Comparison of ENCODE assay signal across 14 mouse cellular contexts in genomic region chr19:59628296-59629160, GRCm38 (mm10).
DNase-seq lines count a peak whose midpoint lies in the region; ATAC-seq lines count a peak whose summit lies in the region.
"Had no signal": no experiment of that assay in that cellular context is flagged by ENCODE, and none has a peak within 500 bp of the region (broad histone marks: within the 10 kb centered on the region; RNA-seq: fewer than 3 reads in every experiment).

No protein-coding gene starts in this region.

- H3K4me2 ChIP-seq in forebrain, embryonic 11.5 days (ENCODE audit: low read depth, low read length, severe bottlenecking): no peak overlapping the region
- peak overlapping the region; percentile 4; the same call in 1 of the 2 replicates for H3K4me2 ChIP-seq in hindbrain, embryonic 15.5 days
- H3K4me2 ChIP-seq in midbrain, embryonic 16.5 days (ENCODE audit: low read length): no peak overlapping the region

- H3K9ac ChIP-seq in forebrain, embryonic 11.5 days (ENCODE audit: low read length): no peak overlapping the region
- no peak overlapping the region for H3K9ac ChIP-seq in hindbrain, embryonic 15.5 days
- no peak overlapping the region for H3K9ac ChIP-seq in midbrain, embryonic 16.5 days (ENCODE audit: low read depth, low read length)

- no peaks in the 10 kb centered on the region for H3K36me3 ChIP-seq in forebrain, embryonic 11.5 days (ENCODE audit: control insufficient read depth, insufficient read depth, low read length)
- H3K36me3 ChIP-seq in forebrain, embryonic 10.5 days (replicated peaks): no peaks in the 10 kb centered on the region
- no peaks in the 10 kb centered on the region for H3K36me3 ChIP-seq in hindbrain, embryonic 15.5 days
- H3K36me3 ChIP-seq in midbrain, embryonic 16.5 days (ENCODE audit: control insufficient read depth, insufficient read depth, low read length): no peaks in the 10 kb centered on the region

- WGBS in forebrain, embryonic 11.5 days: 70% methylated on average over 15 of the region's 15 CpGs
- WGBS in forebrain, embryonic 10.5 days: 83% methylated on average over 15 of the region's 15 CpGs
- WGBS in hindbrain, embryonic 15.5 days: 38% methylated on average over 15 of the region's 15 CpGs
- WGBS in midbrain, embryonic 16.5 days: 33% methylated on average over 15 of the region's 15 CpGs

- ATAC-seq in forebrain, embryonic 11.5 days (replicated peaks; ENCODE audit: low FRiP score): no peak
- ATAC-seq in hindbrain, embryonic 15.5 days (ENCODE audit: low FRiP score, low read depth): 0 out of 2 replicates have a peak, but pooled peaks have one; percentile 42
- ATAC-seq in midbrain, embryonic 16.5 days: peak; percentile 32; the same call in 1 of the 2 replicates

- peaks cover 2% of the 10 kb centered on the region; the same call in 1 of the 2 replicates for H3K27me3 ChIP-seq in forebrain, embryonic 11.5 days (ENCODE audit: control insufficient read depth, insufficient read depth, low read length)
- peaks cover 72% of the 10 kb centered on the region for H3K27me3 ChIP-seq in forebrain, embryonic 10.5 days (ENCODE audit: poor library complexity, severe bottlenecking)
- peaks cover 3% of the 10 kb centered on the region; the same call in 1 of the 2 replicates for H3K27me3 ChIP-seq in hindbrain, embryonic 15.5 days
- peaks cover 3% of the 10 kb centered on the region; the same call in 1 of the 2 replicates for H3K27me3 ChIP-seq in midbrain, embryonic 16.5 days (ENCODE audit: control insufficient read depth, insufficient read depth, low read depth, low read length)
- H3K27me3 ChIP-seq: CH12.LX had no signal

- peak; percentile 41 for DNase-seq in forebrain, embryonic 11.5 days (ENCODE audit: low spot score)
- no peak for DNase-seq in forebrain, embryonic 10.5 days (ENCODE audit: extremely low spot score, low spot score)
- DNase-seq in kidney, postnatal 10 days: peak; percentile 33
- no peak for DNase-seq in layer of hippocampus, adult 8-10 months (ENCODE audit: low spot score in 2 of 2)
- no peak for DNase-seq in right cerebral cortex, postnatal 36 days (ENCODE audit: low spot score in 2 of 2)
- no peak for DNase-seq in c-Kit-positive CD71-positive TER-119-positive erythroid progenitor cells, embryonic 14.5 days (ENCODE audit: low spot score)
- DNase-seq: cerebellum, adult 8-10 months; heart, postnatal 4 days; lung, adult 18-20 months had no signal

- H3K9me3 ChIP-seq in forebrain, embryonic 11.5 days (ENCODE audit: control insufficient read depth, low read length): no peaks in the 10 kb centered on the region
- H3K9me3 ChIP-seq in forebrain, embryonic 10.5 days: no peaks in the 10 kb centered on the region
- no peaks in the 10 kb centered on the region for H3K9me3 ChIP-seq in hindbrain, embryonic 15.5 days
- no peaks in the 10 kb centered on the region for H3K9me3 ChIP-seq in midbrain, embryonic 16.5 days (replicated peaks; ENCODE audit: control insufficient read depth, low read length, poor library complexity, severe bottlenecking)

- no peak overlapping the region for H3K27ac ChIP-seq in forebrain, embryonic 11.5 days (ENCODE audit: low read depth, low read length)
- no peak overlapping the region for H3K27ac ChIP-seq in forebrain, embryonic 10.5 days
- H3K27ac ChIP-seq in hindbrain, embryonic 15.5 days (replicated peaks): no peak overlapping the region
- H3K27ac ChIP-seq in midbrain, embryonic 16.5 days (ENCODE audit: low read length): peak overlapping the region; percentile 14; the same call in 1 of the 2 replicates
- H3K27ac ChIP-seq: macrophage had no signal

- H3K4me3 ChIP-seq in forebrain, embryonic 11.5 days (ENCODE audit: low read depth, low read length): no peak overlapping the region
- no peak overlapping the region for H3K4me3 ChIP-seq in forebrain, embryonic 10.5 days
- no peak overlapping the region for H3K4me3 ChIP-seq in hindbrain, embryonic 15.5 days
- no peak overlapping the region for H3K4me3 ChIP-seq in midbrain, embryonic 16.5 days (ENCODE audit: low read depth, low read length)
- H3K4me3 ChIP-seq: myocyte had no signal

- H3K4me1 ChIP-seq in forebrain, embryonic 11.5 days (replicated peaks; ENCODE audit: control insufficient read depth, insufficient read depth, low read length): no peaks in the 10 kb centered on the region
- peaks cover 48% of the 10 kb centered on the region for H3K4me1 ChIP-seq in forebrain, embryonic 10.5 days
- peaks cover 23% of the 10 kb centered on the region for H3K4me1 ChIP-seq in hindbrain, embryonic 15.5 days (replicated peaks)
- peaks cover 11% of the 10 kb centered on the region for H3K4me1 ChIP-seq in midbrain, embryonic 16.5 days (ENCODE audit: control insufficient read depth, insufficient read depth, low read length)

Comparison
In these comparisons a context has a peak if more than half of its experiments do, and no peak if none do; other contexts are left out.
1. DNase-seq: peak in forebrain, embryonic 11.5 days (single experiment) and kidney, postnatal 10 days (single experiment); none in forebrain, embryonic 10.5 days (single experiment), layer of hippocampus, adult 8-10 months (0 of 2), right cerebral cortex, postnatal 36 days (0 of 2) and c-Kit-positive CD71-positive TER-119-positive erythroid progenitor cells, embryonic 14.5 days (single experiment).